Mouse (Mus musculus) 3134 (cell line): ENCODE results near the gene Igsf8.
A peak's percentile ranks its signal among the peaks of the same experiment; 100 is the strongest.
"Not testable (repeated sequence)": the region's sequence is repeated elsewhere in the genome, so short reads cannot be mapped to it uniquely, and the experiment has no call there.

Experiments used
- DNase-seq: peaks from one replicate; pipeline ENCODE4 v3.0.0-alpha.2; 2011; ENCODE audit warnings: low spot score; ENCODE audit not compliant: insufficient read length; ENCODE audit errors: extremely low read depth

Igsf8 gene

DNA sequence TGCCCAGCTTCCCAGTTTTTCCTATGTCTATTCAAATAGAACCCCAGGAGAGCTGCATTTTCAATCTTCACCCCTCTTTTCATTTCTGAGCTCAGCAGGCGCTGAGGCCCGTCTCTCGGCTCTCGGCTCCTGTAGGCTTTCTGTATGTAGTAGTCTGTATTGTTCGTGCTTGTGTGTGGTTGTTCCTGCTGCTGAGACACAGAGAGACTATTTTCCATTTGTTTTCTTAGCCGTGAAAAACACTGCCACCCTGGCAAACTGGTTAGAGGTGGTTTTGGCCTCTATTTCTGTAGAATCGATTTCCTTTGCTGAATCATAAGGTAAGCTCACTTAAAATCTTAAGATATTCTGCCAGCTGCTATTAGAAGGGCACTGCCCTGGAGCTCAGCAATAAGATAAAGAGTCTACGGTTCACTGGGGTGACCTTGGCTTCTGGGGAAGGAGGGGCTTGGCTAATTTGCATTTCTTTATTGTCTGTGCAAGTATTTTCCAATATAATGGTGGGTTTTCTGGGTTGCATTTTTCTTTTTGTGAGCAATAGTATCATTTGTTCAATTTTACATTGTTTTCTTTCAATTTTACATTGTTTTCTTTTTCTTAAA is at the start of gene Igsf8:
Igsf8 (plus strand) TSS at position 165 of the 602 bp plus-strand sequence.
- no peak for DNase-seq

DNA sequence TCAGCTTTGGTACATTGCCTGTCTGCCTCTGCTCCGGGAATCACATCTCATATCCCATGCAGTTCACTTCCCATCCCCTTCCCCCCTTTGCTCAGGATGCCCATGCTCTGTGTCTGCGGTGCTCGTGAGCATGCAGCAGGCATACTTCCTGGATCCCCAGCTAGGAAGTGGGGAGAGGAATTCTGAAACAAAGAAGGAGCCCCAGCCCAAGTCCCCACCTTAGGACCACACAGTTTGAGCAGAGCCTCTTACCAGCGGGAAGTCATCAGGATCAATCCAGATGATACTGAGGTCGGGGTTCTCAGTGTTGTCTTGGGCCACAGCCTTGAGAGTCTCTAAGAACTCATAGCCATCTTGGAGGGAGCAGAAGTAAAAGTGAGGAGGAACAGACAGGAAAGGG is 48.7 kb upstream of the Igsf8 start:
- no peak for DNase-seq

DNA sequence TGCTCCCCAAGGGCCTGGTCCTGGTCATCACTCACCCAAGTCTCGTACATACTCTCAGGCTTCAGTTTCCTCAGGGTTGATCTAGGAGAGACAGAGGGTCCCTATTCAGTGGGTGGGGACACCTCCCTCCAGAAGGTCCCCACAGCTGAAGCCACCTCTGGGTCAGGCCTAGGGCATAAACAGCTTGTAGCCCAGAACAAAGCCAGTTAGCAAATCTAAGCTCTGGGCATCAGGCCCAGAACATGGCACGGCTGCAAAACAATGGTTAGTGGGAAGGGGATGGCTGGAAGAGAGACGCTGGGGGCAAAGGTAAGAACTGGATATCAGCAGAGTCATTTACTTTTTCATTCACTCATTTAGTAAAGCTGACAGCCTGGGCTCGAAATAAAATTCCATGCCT is 47.7 kb upstream of the Igsf8 start:
- no peak for DNase-seq

DNA sequence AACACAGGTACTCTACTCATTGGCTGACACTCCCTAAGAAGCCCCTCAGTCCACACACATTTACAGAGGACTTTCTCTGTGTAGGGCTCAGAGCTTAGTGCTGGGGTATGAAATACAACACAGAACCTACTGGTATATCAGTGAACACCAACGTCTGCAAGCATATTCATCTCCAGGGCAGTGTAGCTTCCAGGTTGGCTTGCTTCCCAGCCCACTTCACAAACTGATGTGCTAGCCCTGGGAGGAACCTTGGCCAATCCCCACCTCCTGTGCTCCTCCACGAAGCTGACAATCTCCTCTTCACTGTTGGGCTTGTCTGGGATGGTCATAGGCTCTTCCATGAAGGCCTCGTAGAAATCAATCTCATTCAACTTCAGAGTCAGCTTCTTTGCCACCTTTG is 46.7 kb upstream of the Igsf8 start:
- no peak for DNase-seq

DNA sequence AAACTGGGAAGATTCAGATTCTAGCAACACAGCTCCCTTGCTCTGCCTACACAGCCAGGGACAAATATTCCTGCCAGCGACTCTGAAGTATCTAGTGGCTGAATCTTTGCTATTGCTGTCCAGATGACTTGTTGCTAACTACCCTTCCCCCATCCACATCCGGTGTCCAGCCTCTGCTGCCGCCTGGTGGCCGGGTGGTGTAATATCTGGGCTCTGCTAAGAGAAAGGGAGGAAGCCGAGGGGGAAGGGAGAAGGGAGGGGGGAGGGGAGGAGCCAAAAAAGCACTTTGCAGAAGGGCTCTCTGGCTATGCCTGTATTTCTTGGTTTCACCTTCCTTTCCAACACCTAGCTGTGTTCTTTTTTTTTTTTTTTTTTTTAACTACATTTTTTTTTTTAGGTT is 44.3 kb upstream of the Igsf8 start:
- peak; percentile 80 for DNase-seq

DNA sequence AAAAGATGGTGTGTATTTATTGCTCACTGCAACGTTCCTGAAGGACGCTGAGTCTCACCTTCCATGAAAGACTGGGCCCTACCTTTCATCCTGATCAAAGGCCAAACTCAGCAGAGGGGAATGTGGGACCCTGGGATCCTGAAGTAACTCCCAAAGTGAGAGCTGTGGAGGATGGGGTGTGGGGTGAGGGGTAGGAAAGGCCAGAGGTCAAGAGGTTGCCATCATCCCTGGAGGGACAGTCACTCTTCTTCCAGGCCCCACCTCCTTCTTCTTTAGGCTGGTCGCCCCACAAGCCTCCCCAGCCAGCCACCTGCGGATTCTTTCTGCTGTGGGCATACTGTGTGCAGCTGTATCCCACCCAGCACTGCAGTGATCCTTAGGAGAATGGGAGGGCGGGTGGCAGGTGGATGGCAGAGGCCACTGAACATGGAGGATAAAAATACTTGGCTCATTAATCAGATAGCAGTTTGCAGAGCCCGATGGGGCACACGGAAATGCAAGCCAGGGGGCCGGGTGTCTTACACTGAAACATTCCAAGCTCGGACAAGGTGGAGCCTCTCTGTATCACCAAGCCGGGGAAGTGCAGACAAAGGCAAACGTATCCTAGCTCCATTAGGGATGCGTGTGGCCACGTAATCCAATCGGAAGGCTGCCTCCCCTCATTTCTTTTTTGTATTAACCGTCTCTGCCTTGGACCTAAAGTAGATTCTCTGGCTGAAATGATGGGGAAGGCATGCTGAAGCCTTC is 43.1 kb upstream of the Igsf8 start:
- no peak for DNase-seq

DNA sequence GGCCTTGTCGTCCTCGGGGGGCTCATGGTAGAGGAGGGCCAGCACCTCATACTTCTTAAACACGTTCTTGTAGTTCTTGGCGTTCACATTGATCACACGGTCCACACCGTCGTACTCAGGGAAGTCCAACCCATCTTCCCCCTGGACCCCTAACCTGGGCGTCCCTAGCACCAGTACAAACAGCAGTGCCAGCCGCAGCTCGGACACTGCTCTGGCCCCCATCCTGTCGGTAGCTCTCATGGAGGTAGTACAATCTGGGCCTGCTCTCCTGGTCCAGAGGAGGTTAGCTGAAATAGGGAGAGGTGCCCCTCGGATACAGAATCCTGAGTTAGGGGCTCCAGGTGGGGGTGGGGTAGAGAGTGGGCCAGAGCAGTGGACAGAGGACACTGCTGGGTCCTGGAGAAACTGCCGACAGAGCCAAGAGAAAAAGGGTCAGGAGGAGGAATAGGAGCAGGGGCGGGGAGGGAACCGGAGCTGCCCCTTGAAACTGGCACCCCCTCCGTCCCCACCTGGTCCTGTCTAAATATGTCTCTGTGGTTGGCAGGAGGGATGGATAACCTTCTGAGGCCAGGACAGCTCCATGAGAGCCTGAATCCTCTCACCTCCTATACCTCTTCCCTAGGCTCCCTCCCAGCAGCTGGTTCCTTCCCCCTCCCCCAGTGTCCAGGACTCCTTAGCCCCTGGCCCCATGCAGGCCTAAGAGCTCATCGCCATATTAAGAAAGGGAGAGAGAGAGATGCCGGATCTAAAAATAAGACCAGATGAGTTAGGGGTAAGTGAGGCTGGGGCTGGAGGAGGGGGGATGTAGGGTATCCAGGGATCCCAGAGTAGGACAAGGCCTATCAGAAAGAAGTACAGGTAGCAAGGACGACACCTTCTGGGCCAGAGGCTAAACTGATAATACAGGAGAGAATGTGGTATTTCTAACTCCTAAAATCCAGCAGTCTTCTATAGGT is 41.7 kb upstream of the Igsf8 start, which contains the start of gene Casq1:
Casq1 (minus strand) TSS at position 418 of the 956 bp plus-strand sequence.
- DNase-seq = no peak

DNA sequence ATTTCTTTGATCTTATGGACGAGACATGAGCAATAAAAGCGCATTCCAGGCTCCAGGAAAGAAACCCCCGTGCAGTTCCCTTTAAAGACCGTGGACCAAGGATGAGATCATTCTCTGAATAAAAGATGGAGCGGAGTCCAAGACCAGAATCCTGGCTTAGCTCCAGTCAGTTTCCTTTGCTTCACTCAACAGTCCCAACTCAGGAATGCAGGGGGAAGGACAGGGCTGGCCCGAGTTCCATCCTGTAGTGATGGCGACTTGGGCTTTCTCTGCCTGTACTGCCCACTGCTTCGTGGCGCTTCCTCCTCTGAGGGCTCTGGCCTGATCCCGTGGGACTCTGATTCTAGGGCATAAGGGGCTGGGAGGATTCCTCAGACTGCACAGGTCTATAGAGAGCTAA is 41.0 kb upstream of the Igsf8 start:
- peak; percentile 45 for DNase-seq

DNA sequence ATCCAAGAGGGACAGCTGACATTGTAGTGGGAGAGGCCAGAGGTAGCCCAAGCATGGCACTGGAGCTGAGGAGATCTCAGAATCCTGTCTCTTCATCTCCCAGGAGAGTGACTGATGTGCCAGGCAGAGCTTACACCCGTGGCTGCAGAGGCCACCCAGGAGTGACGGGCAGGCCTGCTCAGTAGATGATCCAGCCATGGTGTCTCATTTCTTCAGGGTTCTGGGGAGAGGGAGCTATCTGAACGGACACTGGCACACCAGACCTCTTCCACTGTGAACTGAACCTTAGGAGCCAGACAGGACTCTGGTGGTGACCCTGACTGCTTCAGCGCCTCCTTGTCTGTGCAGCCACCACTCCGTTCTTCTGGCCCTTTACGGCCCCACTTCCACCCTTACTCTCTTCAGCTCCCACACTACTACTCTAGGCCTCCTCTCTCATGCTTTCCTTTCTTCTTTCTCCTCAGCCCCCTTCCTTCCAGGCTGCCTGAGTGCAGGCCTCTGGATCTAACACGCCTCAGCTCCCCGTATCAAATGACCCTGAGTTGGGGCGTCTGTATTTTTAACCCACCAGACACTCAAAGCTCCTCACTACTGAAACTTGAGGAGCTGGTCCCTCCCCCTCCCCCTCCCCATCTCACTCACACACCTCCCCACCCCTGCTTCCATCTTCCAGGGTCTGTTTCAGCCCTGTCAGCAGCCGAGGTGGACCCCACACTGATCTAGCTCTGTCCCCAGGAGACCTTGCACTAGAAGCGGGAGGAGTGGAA is 40.0 kb upstream of the Igsf8 start:
- DNase-seq = no peak

DNA sequence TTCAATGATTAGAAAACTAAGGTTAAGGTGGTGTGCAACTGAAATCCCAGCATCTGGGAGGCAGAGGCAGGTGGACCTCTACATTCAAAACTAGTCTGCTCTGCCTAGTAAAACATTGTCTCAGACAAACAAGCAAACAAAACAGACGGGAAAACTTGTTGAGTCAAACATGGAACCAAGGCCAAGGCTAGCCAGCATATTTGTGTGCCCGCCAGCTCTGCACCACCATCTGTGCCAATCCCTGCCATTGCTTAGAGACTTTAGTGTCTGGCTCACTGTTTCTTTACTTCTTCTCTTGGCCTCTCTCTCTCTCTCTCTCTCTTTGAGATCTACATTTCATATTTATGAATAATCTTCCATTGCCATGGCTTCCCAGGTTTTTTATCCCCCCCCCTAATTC is 33.2 kb upstream of the Igsf8 start:
- no peak for DNase-seq

DNA sequence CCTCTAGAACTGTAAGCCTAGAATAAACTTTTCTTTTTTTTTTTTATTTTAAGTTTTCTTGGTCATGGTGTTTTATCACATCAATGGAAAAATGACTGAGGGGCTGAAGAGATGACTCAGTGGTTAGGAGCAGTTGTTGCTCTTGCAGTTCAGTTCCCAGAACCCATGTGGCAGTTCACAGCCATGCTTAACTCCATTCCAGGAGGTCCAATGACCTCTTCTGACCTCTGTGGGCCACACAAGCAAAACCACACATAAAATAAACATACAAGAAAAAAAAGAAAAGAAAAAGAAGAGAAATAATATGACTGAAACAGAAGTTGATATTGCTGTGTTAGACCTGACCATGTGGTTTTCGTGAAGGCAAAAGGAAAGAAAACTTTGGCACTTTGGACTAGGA is 32.2 kb upstream of the Igsf8 start:
- DNase-seq = no peak

DNA sequence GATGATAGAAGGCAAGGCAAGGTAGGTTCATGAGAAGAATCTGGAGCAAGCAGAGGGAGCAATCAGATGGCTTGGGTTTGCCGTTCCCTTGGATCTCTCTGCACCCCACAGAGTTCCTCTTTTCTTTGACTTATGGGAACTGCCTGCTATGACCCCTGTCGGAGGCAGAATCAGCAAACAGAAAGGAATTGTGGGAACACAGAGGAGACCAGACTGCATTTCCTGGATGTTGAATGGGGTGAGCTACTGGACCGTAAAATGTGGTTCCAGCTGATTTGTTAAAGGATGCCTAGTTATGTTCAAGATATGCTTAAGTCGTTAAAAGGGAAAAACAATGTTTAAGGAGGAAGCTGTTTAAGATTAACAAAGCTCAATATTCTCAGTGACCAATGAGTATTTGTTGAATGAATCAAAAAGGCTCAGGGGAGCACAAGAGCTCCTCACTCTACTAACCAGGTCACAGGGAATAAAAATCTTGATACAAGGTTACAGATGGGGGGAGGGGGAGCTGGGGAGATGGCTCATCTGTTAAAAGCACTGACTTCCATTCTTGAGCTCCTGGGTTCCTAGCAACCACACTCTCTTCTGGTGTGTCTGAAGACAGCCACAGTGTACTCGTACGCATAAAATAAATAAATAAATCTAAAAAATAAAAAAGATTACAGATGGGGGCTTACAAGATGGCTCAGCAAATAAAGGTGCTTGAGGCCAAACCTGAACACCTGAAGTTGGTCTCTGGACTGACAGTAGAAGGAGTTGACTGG is 20.3 kb upstream of the Igsf8 start:
- DNase-seq = no peak

DNA sequence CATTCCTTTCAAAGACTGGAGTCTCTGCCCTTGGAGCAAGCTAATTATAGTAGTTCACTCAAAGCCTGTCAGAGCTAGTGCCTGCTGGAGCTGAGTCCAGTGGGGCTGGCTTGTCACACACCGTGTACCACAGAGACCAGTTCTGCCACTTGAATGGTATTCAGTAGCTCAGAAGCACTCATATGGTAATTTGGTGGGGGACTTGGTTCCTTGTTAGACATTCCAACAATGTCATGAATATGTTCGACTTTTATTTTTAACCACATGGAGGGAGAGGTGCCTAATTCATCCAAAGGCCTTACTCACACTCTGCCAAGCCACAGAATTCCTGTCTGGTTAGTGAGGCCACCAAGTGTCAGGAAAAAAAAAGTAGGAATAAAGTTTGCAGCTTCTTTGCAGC is 19.0 kb upstream of the Igsf8 start:
- DNase-seq = peak; percentile 72

DNA sequence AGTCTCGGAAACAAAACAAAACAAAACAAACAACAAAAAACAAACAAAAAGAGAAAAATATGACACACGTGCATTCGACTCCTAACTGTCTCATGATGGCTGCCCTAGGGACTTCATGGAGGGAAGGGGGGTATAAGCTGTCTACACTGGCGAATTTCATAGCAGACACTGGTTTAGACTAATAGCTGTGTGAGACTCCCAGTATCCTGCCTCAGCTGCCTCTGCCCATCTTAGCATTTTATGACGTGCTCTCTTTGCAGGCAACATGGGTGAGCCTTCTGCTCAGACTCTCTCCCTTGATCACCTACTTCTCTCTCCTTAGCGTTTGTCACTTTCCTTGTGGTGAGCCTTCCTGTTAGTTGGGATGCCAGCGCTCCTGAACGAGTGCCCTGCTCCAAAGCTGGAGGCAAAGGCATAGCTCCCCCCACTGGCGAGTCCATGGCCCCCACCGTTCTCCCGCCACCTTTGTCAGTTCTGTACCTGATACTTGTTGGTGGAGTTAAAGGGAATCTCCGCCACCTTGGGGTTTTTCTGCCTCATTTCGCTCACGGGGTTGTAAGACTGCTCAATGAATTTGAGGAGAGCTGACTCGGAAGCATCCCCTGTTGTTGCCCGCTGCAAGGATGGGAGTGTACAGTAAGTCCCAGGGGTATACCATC is 17.8 kb upstream of the Igsf8 start:
- no peak for DNase-seq

DNA sequence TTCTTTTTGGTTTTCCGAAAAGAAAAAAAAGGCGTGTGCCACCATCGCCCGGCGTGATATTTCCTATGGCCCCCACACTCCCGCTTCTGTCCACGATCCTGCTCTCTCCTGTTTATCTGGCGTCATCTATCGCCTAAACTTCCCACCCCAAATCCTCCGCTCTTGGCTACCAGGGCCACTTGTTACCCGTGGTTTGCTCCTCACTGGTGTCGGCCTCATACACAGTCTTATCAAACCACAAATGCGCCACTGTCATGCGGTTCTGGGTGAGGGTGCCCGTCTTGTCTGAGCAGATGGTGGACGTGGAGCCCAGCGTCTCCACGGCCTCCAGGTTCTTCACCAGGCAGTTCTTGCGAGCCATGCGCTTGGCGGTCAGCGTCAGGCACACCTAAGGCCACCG is 16.8 kb upstream of the Igsf8 start:
- not testable (repeated sequence) for DNase-seq

DNA sequence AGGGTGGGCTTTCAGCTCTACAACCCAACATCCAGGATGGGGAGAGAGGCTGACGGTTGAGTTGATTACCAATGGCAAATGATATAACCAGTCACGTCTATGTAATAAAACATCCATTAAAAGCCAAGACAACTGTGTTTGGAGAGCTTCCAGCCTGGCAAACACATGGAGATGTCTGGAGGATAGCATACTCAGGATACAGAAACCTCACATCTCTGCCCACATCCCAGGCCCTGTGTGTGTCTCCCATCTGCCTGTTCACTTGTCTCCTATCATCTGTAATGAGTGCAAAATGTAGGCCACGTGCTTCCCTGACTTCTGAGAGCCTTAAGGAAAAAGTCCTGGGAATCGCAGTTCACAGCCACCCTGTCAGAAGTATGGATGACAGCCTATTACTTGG is 14.2 kb upstream of the Igsf8 start:
- no peak for DNase-seq

DNA sequence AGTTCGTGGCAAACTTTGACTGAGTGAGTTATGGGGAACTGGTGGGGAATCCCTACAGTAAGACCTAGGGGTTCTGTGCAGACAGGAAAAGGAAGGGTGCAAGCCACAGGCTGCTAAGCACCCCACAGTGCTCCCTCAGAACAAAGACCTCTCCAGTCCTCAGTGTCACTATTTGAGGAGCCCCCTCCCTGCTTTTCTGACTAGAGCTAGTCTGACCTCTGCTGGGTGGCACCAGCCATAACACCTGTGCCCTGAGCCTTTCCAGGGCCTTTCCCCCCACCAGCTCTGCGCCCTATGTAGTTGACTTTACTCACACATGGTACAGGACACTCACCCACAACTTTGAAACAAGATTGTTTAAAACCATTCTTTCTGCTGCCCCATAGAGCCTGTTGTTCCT is 13.8 kb upstream of the Igsf8 start:
- no peak for DNase-seq

DNA sequence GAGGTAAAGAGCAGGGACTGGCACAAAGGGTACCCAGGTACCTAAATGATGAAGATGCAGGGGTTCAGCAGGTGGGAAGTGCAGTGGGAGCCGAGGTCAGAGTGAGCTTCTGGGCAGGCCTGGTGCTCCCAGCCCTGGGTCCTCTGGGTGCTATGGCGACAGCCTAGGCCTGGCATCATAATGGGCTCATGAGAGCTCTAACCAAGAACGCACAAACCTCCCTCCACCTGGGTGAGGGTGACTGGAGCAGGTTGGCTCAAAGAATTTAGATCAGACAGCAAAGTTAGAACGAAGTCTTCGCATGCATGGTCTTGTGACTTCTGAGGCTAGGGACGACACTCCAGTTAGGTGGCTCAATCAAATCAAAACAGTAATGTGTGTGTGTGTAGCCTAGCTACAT is 3.1 kb upstream of the Igsf8 start, which contains the start of gene Atp1a4:
Atp1a4 (minus strand) TSS at position 101 of the 400 bp plus-strand sequence.
- no peak for DNase-seq

DNA sequence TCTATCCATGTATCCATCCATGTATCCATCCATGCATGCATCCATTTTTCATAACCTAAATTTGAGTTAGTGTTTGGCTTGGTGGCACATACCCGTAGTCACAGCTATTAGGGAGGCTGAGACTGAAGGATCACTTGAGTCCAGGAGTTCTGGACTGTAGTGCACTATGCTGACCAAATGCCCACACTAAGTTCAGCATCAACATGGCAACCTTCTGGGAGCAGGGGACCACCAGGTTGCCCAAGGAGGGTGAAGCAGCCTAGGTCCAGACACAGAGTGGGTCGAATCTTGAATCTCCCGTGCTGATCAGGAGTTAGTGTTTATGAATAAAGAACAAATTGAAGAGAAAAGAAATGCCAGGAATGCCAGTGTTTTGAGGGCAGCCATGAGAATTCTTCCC is 9.8 kb downstream of the Igsf8 start:
- DNase-seq = no peak
